8 mouse cellular contexts compared by ENCODE assay signal in the genomic region with DNA sequence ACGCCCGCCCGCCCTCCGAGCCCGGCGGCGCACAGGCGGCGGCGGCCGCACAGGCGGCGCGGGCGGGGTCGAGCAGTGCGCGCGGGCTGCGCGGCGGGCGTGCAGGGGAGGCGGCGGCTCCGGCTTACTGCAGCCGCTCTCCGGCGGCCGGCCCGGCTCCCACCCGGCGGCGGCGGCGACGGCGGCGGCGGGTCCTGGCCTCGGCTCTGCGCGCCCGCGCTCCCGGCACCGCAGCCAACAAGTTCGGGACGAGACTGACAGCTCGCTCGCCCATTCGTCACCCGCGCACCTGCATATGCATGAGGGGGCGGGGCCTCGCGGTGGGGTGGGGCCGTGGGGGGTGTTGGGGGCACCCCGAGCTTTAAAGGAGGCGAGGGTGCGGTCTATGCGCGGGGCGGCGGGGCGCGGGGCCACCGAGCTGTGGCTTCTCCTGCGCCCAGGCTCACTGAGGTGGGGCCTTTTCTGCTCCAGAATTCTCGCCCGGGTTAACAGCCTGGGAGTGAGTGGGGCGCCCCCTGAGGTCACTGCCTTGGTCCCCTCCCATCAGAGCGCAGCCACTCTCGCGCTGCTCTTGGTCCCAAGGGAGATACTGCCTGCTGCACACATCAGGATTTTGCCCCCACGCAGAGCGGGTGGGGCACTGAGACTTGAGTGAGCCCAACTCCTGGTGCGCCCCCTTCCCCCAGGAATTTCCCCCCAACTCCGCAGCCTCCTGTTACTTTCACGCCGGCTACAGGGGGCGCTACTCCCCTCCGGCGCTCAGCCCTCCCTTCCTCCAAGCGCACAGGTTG. TPM values are rescaled to one million over a fixed set of nuclear protein-coding genes. Genes with fewer than 3 reads are reported as not detected.
DNase-seq lines count a peak whose midpoint lies in the region; ATAC-seq and TF ChIP-seq lines count a peak whose summit lies in the region.

Jag2 (minus strand) TSS at position 215 of the 791 bp plus-strand sequence.

- no peak for TF ChIP-seq EP300 in stomach, postnatal 0 days (optimal IDR thresholded peaks at IDR 0.05)

- peaks cover 3% of the 10 kb centered on the region; the same call in 1 of the 2 replicates for H3K9me3 ChIP-seq in erythroblast, embryonic 14.5 days (ENCODE audit: control insufficient read depth, low read length)
- H3K9me3 ChIP-seq in embryonic facial prominence, embryonic 10.5 days, result no peaks in the 10 kb centered on the region
- no peaks in the 10 kb centered on the region for H3K9me3 ChIP-seq in intestine, embryonic 16.5 days (ENCODE audit: control insufficient read depth, low read length)
- H3K9me3 ChIP-seq in limb, embryonic 11.5 days (ENCODE audit: control insufficient read depth, low read length), result no peaks in the 10 kb centered on the region
- no peaks in the 10 kb centered on the region for H3K9me3 ChIP-seq in midbrain, embryonic 12.5 days
- H3K9me3 ChIP-seq in stomach, postnatal 0 days (ENCODE audit: control insufficient read depth, low read length), result no peaks in the 10 kb centered on the region

- H3K36me3 ChIP-seq in erythroblast, embryonic 14.5 days (ENCODE audit: control insufficient read depth), result no peaks in the 10 kb centered on the region
- H3K36me3 ChIP-seq in embryonic facial prominence, embryonic 10.5 days (replicated peaks), result no peaks in the 10 kb centered on the region
- H3K36me3 ChIP-seq in intestine, embryonic 16.5 days (ENCODE audit: control insufficient read depth, insufficient read depth, low read length), result no peaks in the 10 kb centered on the region
- H3K36me3 ChIP-seq in limb, embryonic 11.5 days (ENCODE audit: control insufficient read depth, insufficient read depth, low read length), result no peaks in the 10 kb centered on the region
- H3K36me3 ChIP-seq in midbrain, embryonic 12.5 days, result no peaks in the 10 kb centered on the region
- H3K36me3 ChIP-seq in stomach, postnatal 0 days (ENCODE audit: control insufficient read depth, insufficient read depth, low read length), result no peaks in the 10 kb centered on the region

- H3K4me1 ChIP-seq in erythroblast, embryonic 14.5 days (ENCODE audit: control insufficient read depth), result peaks cover 7% of the 10 kb centered on the region
- H3K4me1 ChIP-seq in embryonic facial prominence, embryonic 10.5 days, result peaks cover 60% of the 10 kb centered on the region
- peaks cover 21% of the 10 kb centered on the region for H3K4me1 ChIP-seq in intestine, embryonic 16.5 days (ENCODE audit: control insufficient read depth, insufficient read depth, low read length)
- peaks cover 31% of the 10 kb centered on the region for H3K4me1 ChIP-seq in limb, embryonic 11.5 days (ENCODE audit: control insufficient read depth, insufficient read depth, low read length)
- peaks cover 18% of the 10 kb centered on the region for H3K4me1 ChIP-seq in midbrain, embryonic 12.5 days
- peaks cover 4% of the 10 kb centered on the region; the same call in 1 of the 2 replicates for H3K4me1 ChIP-seq in stomach, postnatal 0 days (replicated peaks; ENCODE audit: control insufficient read depth, insufficient read depth)

- ATAC-seq in erythroblast, adult 5-6 weeks (replicated peaks; ENCODE audit: low FRiP score, poor library complexity, severe bottlenecking), result no peak
- peak; percentile 26 for ATAC-seq in granulocyte monocyte progenitor cell, adult 5-6 weeks (replicated peaks; ENCODE audit: poor library complexity, severe bottlenecking)
- ATAC-seq in intestine, embryonic 16.5 days, result peak; percentile 66
- peak; percentile 31 for ATAC-seq in limb, embryonic 11.5 days (ENCODE audit: insufficient number of reproducible peaks, low FRiP score, low TSS enrichment, low read depth)
- ATAC-seq in midbrain, embryonic 12.5 days (ENCODE audit: low FRiP score, low read depth), result peak; percentile 52
- ATAC-seq in stomach, postnatal 0 days (ENCODE audit: low FRiP score, low TSS enrichment), result peak; percentile 38

- peak within 1 kb of the TSS; percentile 29 for H3K4me3 ChIP-seq in erythroblast, embryonic 14.5 days (replicated peaks)
- H3K4me3 ChIP-seq in embryonic facial prominence, embryonic 10.5 days, result peak within 1 kb of the TSS; percentile 63
- peak within 1 kb of the TSS; percentile 62 for H3K4me3 ChIP-seq in intestine, embryonic 16.5 days (ENCODE audit: low read length)
- H3K4me3 ChIP-seq in limb, embryonic 11.5 days (ENCODE audit: low read depth, low read length), result peak within 1 kb of the TSS; percentile 45
- H3K4me3 ChIP-seq in midbrain, embryonic 12.5 days, result peak within 1 kb of the TSS; percentile 55
- H3K4me3 ChIP-seq in stomach, postnatal 0 days (ENCODE audit: low read depth, low read length), result peak within 1 kb of the TSS; percentile 48

- H3K4me2 ChIP-seq in intestine, embryonic 16.5 days (ENCODE audit: low read depth, low read length), result peak within 1 kb of the TSS; percentile 95
- H3K4me2 ChIP-seq in limb, embryonic 11.5 days (ENCODE audit: low read depth, severe bottlenecking), result peak within 1 kb of the TSS; percentile 95
- H3K4me2 ChIP-seq in midbrain, embryonic 12.5 days (replicated peaks), result peak within 1 kb of the TSS; percentile 83
- H3K4me2 ChIP-seq in stomach, postnatal 0 days (replicated peaks; ENCODE audit: low read depth), result peak within 1 kb of the TSS; percentile 82

- peak within 1 kb of the TSS; percentile 80 for H3K27ac ChIP-seq in embryonic facial prominence, embryonic 10.5 days (replicated peaks)
- H3K27ac ChIP-seq in intestine, embryonic 16.5 days (ENCODE audit: low read length), result 0 out of 2 replicates have a peak within 1 kb of the TSS, but pooled peaks have one; percentile 14
- no peak within 1 kb of the TSS for H3K27ac ChIP-seq in limb, embryonic 11.5 days (replicated peaks; ENCODE audit: low read depth, low read length)
- H3K27ac ChIP-seq in midbrain, embryonic 12.5 days (replicated peaks), result peak within 1 kb of the TSS; percentile 76
- peak within 1 kb of the TSS; percentile 65 for H3K27ac ChIP-seq in stomach, postnatal 0 days (replicated peaks)

- H3K27me3 ChIP-seq in erythroblast, embryonic 14.5 days (ENCODE audit: control insufficient read depth), result peaks cover 76% of the 10 kb centered on the region
- H3K27me3 ChIP-seq in embryonic facial prominence, embryonic 10.5 days (replicated peaks; ENCODE audit: low read depth, poor library complexity, severe bottlenecking), result peaks cover 77% of the 10 kb centered on the region
- peaks cover 41% of the 10 kb centered on the region for H3K27me3 ChIP-seq in intestine, embryonic 16.5 days (replicated peaks; ENCODE audit: control insufficient read depth, insufficient read depth, low read length)
- H3K27me3 ChIP-seq in limb, embryonic 11.5 days (ENCODE audit: control insufficient read depth, insufficient read depth, low read length), result peaks cover 49% of the 10 kb centered on the region
- H3K27me3 ChIP-seq in midbrain, embryonic 12.5 days, result peaks cover 72% of the 10 kb centered on the region
- no peaks in the 10 kb centered on the region; the same call in 1 of the 2 replicates for H3K27me3 ChIP-seq in stomach, postnatal 0 days (ENCODE audit: control insufficient read depth, insufficient read depth, low read length)

- peak; percentile 66 for TF ChIP-seq CTCF in stomach, postnatal 0 days (IDR thresholded peaks at IDR 0.05; ENCODE audit: low read depth)

- WGBS in embryonic facial prominence, embryonic 10.5 days, result 6% methylated on average over 85 of the region's 85 CpGs
- WGBS in intestine, embryonic 16.5 days, result under 1% methylated on average over 71 of the region's 85 CpGs
- WGBS in limb, embryonic 11.5 days, result under 1% methylated on average over 76 of the region's 85 CpGs
- under 1% methylated on average over 61 of the region's 85 CpGs for WGBS in midbrain, embryonic 12.5 days
- WGBS in stomach, postnatal 0 days, result 1% methylated on average over 43 of the region's 85 CpGs

- peak within 1 kb of the TSS; percentile 65 for H3K9ac ChIP-seq in intestine, embryonic 16.5 days (ENCODE audit: low read depth, low read length)
- H3K9ac ChIP-seq in limb, embryonic 11.5 days (ENCODE audit: low read length), result peak within 1 kb of the TSS; percentile 37
- H3K9ac ChIP-seq in midbrain, embryonic 12.5 days (replicated peaks), result peak within 1 kb of the TSS; percentile 65
- H3K9ac ChIP-seq in stomach, postnatal 0 days (ENCODE audit: low read length), result peak within 1 kb of the TSS; percentile 68

- DNase-seq in embryonic facial prominence, embryonic 10.5 days (ENCODE audit: low spot score), result peak; percentile 79
- DNase-seq in limb, embryonic 11.5 days (ENCODE audit: low spot score), result peak; percentile 70
- peak; percentile 69 for DNase-seq in stomach, postnatal 0 days (ENCODE audit: low spot score)

RNA-seq across cellular contexts. Expression of gene Jag2, which starts in this region (rescaled TPM):
- 0.03 TPM in 1 of 2 replicates, not detected in the other for polyA plus RNA-seq in erythroblast, embryonic 14.5 days (2012)
- not detected in 2 replicates for total RNA-seq in erythroblast, adult 5-6 weeks (2015; ENCODE audit: low replicate concordance)
- total RNA-seq in erythroblast, adult 5-6 weeks (2017; ENCODE audit: low replicate concordance), result not detected in 2 replicates
- polyA plus RNA-seq in embryonic facial prominence, embryonic 10.5 days (2016; fragmentation: Nextera tagmentation; extraction: Ambion mirVana), result 4.8 and 5.3 TPM in 2 replicates
- 0.95 and 1.0 TPM in 2 replicates for total RNA-seq in granulocyte monocyte progenitor cell, adult 5-6 weeks (2014; fragmentation: Nextera tagmentation)
- 0.22 and 1.4 TPM in 2 replicates for total RNA-seq in granulocyte monocyte progenitor cell, adult 5-6 weeks (2017)
- polyA plus RNA-seq in intestine, embryonic 16.5 days (2015; fragmentation: Nextera tagmentation; extraction: Ambion mirVana), result 2.2 and 2.4 TPM in 2 replicates
- 4.0 and 4.7 TPM in 2 replicates for polyA plus RNA-seq in limb, embryonic 11.5 days (2014; fragmentation: Nextera tagmentation; extraction: Ambion mirVana)
- polyA plus RNA-seq in midbrain, embryonic 12.5 days (2016; fragmentation: Nextera tagmentation; extraction: Ambion mirVana), result 5.8 and 7.5 TPM in 2 replicates
- 3.2 and 4.5 TPM in 2 replicates for polyA plus RNA-seq in stomach, postnatal 0 days (2015; fragmentation: Nextera tagmentation; extraction: Ambion mirVana)
